Mouse (Mus musculus) neural tube, embryonic 10.5 days (tissue): Measurements from ENCODE around the gene Gm45021.

ENCODE experiments used
- DNase-seq: peaks from one replicate; pipeline ENCODE4 v3.0.0-alpha.2; 2017; ENCODE audit warnings: low spot score; ENCODE audit errors: extremely low spot score

Gm45021 gene

DNA sequence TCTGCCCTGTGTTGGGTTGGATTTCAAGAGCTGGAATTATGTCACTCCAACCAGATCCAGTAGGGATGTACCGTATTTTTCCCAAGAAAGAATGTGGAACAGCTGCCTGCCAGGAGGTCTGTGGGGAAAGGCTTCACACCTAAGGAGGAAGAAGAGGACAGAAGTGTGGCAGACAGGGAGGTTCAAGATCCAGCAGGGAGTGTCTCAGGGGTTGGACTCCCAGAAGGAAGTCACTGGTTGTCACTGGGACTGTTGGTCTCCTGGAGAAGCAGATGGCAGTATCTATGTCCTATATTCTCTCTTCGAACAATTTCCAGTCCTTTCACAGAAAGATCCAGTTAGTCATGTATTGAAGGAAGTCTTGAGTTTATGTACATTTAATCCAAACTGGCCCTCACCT lies 58.2 kb downstream of the Gm45021 start:
- DNase-seq: no peak

- DNase-seq: no peak
These were observed 59.4 kb downstream of the Gm45021 start for GRCm38 (mm10) chr6:48648779-48649178.

DNA sequence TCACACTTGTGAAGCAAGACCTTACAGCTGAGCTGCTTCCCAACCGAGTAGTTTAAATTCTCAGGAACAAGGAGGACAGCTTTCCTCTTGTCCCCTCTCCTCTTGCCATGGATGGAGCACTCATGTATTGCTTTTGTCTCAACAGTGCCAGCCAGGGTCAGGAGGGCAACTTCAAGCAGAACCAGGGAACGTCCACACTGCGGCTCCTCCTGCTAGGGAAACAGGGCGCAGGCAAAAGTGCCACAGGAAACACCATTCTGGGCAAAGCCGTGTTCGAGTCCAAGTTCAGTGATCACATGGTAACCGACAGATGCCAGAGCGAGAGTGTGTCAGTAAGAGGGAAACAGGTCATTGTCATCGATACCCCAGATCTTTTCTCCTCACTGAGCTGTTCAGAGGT lies 60.6 kb downstream of the Gm45021 start:
- no peak for DNase-seq

DNA sequence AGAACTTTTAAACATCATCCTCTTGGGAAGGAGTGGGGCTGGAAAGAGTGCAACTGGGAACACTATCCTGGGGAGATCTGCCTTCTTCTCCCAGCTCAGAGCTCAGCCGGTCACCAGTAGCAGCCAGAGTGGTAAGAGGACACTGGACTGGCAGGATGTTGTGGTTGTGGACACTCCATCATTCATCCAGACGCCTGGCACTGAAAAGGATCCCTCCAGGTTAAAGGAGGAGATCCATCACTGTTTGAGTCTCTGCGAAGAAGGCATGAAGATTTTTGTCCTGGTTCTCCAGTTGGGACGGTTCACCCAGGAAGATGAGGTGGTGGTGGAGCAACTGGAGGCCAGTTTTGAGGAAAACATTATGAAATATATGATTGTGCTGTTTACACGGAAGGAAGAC lies 69.3 kb downstream of the Gm45021 start:
- DNase-seq: no peak
